Mouse (Mus musculus): ENCODE measurements around the gene Wdr44.
A peak's percentile ranks its signal among the peaks of the same experiment; 100 is the strongest.
"Not testable (repeated sequence)": the region's sequence is repeated elsewhere in the genome, so short reads cannot be mapped to it uniquely, and the experiment has no call there.

Wdr44 gene

DNA sequence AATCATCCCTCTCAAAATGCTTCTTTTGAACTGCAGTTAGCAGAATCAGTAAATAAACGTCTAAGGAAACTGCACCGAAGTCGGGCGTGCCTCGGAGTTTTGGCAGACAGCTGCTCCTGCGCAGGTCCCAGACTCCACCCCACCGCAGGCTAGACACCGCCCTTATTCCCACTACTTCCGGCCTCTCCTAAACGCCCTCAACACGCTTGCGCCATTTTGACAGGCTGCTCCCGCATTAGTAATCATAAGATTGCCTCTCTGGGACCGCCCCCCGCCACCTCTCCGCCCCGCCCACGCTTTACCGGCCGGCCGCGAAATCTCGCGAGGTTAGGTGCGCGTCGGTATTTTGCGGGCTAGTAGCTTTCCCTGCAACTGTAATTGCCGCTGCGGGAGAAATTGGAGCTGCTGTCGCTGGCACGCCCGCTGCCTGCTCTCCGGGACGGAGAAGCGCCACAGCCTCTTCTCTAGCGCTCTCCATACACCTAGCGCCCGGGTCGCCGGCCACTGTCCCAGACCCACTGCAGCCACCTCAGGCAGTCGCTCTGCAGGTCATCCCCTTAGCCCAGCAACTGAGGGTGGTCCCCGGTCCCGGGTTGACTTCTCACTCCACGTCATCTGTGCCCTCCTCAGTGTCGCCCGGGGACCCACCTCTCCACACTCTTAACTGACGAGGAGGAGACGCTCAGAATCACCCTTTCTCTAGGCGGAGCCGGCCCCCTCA is at the start of gene Wdr44:
Gene Wdr44 (plus strand): TSS at position 330 of the 721 bp plus-strand sequence.
- DNase-seq: peak; percentile 95

DNA sequence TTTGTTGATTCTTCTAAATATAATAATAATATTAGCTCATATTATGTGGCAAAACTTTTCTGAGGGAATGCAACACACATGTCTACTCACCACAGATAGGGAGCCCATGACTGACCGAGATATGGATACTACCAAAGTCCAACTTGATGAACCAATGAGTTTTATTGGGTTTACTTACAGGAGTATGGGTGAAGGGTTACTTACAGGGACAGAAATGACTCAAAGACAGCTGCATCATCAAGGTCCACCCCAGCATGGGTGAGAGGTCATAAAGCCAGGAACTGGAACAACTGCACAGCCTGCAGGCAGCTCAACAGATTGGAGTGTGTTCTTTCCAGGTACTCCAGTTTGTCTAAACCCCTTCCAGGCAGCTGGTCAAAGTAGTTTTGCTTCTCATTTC is 44.5 kb upstream of the Wdr44 start:
- no peak for DNase-seq

- DNase-seq: no peak
Observed at GRCm38 (mm10) chrX:23662216-23662615, 30.6 kb upstream of the Wdr44 start.

GRCm38 (mm10) chrX:23673193-23673592 is 19.7 kb upstream of the Wdr44 start:
- DNase-seq: no peak

GRCm38 (mm10) chrX:23675450-23675849 is 17.4 kb upstream of the Wdr44 start:
- no peak for DNase-seq

- DNase-seq: no peak
Observed at GRCm38 (mm10) chrX:23676583-23676982, 16.3 kb upstream of the Wdr44 start.

GRCm38 (mm10) chrX:23677511-23677910 is 15.3 kb upstream of the Wdr44 start:
- no peak for DNase-seq

DNA sequence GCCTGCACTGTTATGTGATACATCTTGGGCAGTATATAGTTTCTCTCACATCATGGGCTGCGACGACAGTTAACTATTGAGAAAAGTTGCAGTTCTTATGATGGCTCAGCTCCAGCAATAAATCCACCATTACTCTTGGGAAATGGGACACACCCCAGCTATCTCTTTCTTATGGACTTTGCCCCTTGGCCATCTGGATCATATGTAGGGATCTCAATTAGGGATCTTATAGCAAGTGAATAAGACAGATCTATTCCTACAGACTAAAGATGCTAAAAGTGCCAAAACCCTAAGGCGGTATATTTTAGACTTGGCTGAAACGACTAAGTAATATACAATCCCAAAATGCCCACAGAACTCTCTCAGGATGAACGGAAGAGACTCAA is 522 bp upstream of the Wdr44 start:
- DNase-seq: no peak

DNA sequence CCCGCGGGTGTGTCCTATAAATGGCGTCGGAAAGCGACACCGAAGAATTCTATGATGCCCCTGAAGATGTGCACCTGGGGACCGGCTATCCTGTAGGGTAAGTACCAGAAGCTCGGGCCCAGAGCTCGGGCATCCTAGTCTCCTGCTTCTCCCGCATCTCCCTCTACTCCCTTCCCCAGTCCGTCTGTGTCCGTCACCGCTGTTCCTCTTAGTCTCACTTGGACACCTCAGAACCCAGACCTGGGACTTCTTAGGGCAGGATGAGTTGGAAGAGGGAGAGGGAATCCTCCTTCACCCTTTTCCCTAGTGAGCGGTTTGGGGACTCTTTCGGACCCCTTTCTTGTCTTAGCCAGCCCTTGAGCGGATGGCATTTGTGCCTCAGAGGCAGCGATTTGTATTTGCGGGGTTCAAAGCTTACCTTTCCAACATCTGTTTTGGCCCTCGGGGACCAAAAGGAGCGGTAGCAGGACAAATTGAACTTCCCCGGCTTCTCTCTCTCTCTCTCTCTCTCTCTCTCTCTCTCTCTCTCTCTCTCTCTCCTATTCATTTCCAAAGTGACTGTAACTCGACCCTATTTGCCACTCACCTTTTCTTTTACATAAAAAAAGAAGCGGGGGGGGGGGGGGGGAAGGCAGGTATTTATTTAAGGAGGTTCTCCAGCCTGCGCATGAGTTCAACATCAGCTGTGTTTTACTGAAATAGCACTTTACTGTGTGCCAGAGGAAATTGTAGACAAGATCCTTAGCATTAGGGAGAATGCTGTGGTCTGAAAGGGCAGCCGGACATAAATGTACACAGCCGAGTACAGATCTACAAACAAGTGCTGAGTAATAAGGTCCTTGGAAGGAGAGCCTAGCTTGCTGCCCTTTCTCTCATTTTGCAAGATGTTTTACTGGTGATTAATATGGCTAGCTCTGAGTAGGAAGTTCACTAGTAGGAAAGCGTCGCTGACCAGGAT is 871 bp downstream of the Wdr44 start:
- DNase-seq: peak; percentile 0

- DNase-seq: no peak
Observed at GRCm38 (mm10) chrX:23694588-23694987, 1.7 kb downstream of the Wdr44 start.

DNA sequence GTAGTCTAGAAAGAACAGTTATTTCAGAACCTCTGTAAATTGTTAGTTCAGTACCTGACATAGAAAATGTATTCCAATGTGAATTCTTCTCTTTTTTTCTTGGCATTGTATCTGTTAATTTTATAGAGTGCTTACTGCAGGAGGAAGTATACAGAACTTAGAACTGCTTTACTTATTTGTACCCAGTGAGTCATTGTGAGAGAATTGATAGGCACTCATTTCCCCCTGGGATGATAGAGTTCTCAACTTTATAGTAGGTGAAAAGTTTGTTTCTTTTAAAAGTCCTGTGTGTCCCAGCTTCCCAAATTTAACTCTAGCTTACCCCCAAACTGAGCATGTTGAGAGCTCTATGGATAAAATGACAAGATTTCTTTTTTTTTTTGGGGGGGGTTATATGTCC is 2.3 kb downstream of the Wdr44 start:
- DNase-seq: no peak

GRCm38 (mm10) chrX:23697346-23697745 is 4.5 kb downstream of the Wdr44 start:
- DNase-seq: no peak

DNA sequence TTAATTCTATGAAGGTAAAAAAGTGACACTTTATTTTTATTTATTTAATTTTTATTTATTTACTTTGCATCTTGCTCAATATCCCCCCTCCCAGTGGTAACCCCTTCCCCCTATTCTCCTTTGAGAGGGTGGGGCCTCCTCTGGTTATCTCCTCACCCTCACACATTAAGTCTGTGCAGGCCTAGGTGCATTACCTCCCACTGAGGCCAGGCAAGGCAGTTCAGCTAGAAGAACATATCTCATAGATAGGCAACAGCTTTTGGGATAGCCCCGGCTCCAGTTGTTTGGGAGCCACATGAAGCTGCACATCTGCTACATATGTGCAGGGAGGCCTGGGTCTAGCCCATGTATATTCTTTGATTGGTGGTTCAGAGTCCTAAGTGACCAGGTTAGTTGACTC is 6.2 kb downstream of the Wdr44 start:
- DNase-seq: no peak

- no peak for DNase-seq
Observed at GRCm38 (mm10) chrX:23717247-23717646, 24.4 kb downstream of the Wdr44 start.

- no peak for DNase-seq
Observed at GRCm38 (mm10) chrX:23727463-23727862, 34.6 kb downstream of the Wdr44 start.

- no peak for DNase-seq
Observed at GRCm38 (mm10) chrX:23754671-23755070, 61.8 kb downstream of the Wdr44 start.

- no peak for DNase-seq
Observed at GRCm38 (mm10) chrX:23767849-23768248, 75.0 kb downstream of the Wdr44 start.

DNA sequence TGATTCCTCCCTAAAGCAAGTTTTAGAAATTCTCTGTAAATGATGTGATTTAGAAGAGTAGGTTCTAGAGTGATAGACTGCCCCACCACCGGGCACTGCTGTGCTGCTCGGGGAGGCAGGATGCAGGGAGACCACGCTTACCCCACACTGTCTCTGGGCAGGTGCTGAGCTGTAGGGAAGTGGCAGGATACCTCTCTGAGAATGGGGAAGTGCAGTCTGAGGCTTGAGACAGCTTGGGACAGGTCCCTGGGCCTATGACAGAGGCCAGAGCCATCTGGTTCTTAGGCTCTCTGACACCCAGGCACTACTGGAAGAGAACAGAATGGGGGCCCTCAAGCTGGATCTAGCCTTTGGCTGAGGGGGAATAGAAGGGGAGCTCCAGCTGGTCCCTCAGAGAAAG is 114.3 kb downstream of the Wdr44 start:
- DNase-seq: no peak

- no peak for DNase-seq
Observed at GRCm38 (mm10) chrX:23810365-23810764, 117.5 kb downstream of the Wdr44 start.

DNA sequence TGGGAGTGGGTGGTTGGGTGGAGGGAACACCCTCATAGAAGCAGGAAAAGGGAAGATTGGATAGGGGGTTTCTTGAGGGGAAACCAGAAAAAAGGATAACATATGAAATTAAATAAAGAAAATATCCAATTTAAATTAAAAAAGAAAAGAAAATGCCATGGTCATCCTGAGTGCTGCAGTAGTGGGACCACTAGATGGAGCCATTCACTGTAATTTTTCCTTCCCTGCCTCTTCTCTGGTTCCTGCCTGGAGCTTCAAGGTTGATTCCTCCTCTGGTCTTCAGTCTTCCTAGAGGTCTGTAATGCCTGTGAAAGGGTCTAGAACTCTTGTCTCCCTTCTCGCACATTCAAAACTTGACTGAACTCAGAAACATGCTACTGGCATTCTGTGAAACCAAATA is 120.4 kb downstream of the Wdr44 start:
- not testable (repeated sequence) for DNase-seq

GRCm38 (mm10) chrX:23822885-23823284 is 130.0 kb downstream of the Wdr44 start:
- DNase-seq: not testable (repeated sequence)

GRCm38 (mm10) chrX:23823398-23824023 is 130.7 kb downstream of the Wdr44 start:
- DNase-seq: no peak

- not testable (repeated sequence) for DNase-seq
Observed at GRCm38 (mm10) chrX:23833784-23834183, 140.9 kb downstream of the Wdr44 start.

- DNase-seq: no peak
Observed at GRCm38 (mm10) chrX:23840921-23841320, 148.1 kb downstream of the Wdr44 start.
